Mouse (Mus musculus): Measurements from ENCODE around the gene Scp2. TPM values are rescaled to one million over a fixed set of nuclear protein-coding genes. Genes with fewer than 3 reads are reported as not detected.

Gene Scp2
- polyA plus RNA-seq, 1 experiment from 2014 or later = 203 TPM

DNA sequence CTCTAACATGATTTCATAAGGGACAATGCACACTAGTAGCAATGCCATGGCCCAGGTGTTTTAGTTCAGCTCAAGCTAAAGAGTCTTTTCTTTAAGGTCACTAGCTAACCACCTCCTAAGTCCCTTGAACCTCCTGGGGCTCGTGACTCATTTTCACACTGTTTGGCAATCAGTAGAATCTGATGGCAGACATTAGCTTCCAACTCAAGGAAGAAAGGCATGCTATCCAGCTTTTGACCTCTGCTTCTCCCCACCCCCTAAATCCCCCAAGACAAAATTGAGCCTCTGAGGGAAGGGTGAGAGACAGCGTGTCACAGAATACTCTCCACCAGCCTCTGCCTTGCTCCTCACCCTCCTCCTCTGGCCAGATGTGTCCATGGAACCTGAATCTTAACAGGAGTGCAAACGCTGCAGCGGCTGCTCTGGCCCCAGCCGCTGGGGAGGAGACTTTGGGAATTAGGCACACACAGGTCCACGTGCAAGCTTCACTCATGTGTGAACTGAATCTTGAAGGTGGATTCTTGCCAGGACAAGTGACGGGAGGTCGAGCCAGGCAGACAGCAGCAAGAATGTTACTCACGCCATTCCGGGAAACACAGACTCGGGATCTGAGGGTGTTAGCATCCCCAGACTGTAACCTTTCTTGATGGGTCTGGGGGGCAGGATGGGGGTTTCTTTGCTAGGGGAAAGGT, 146.0 kb downstream of the Scp2 start:
- no peak overlapping the region for H3K9ac ChIP-seq
- no peak overlapping the region for H3K4me3 ChIP-seq (replicated peaks)
- ATAC-seq (ENCODE audit: low FRiP score) = no peak
- no peaks in the 10 kb centered on the region for H3K9me3 ChIP-seq
- no peak overlapping the region for H3K4me2 ChIP-seq
- 33% methylated on average over 11 of the region's 11 CpGs for WGBS
- H3K4me1 ChIP-seq = peaks cover 6% of the 10 kb centered on the region; the same call in 1 of the 2 replicates
- H3K36me3 ChIP-seq (replicated peaks) = no peaks in the 10 kb centered on the region
- H3K27me3 ChIP-seq = no peaks in the 10 kb centered on the region
- H3K27ac ChIP-seq = no peak overlapping the region

DNA sequence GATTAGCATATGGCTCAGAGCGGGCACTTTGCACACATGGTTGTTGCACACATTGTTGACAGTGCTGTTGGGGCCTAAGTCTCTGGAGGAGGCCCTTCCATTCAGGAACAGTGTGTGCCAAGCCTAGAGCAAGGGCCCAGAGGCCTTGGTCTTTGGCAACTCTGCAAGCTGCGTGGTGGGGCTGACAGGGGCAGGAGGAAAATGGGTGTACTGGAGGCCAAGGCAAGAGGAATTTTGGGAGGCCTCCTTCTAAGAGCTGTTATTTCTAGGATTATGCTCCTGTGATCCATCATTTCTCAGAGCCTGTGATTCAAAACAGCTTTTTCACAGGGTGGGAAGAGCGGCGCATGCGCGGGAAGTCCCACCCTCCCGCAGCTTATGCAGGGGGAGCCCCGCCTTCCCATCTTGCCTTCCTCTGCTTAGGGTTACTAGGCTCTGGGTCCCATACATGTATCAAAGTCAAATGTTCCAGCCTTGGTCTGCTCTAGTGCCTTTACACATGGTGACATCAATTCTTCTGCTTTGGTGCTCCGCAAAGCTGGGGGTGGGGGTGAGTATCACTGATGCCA, 148.3 kb downstream of the Scp2 start:
- 92% methylated on average over 9 of the region's 9 CpGs for WGBS
- H3K9ac ChIP-seq = no peak overlapping the region
- H3K36me3 ChIP-seq (replicated peaks) = no peaks in the 10 kb centered on the region
- H3K4me3 ChIP-seq (replicated peaks) = no peak overlapping the region
- H3K4me1 ChIP-seq = peaks cover 14% of the 10 kb centered on the region
- no peak overlapping the region for H3K4me2 ChIP-seq
- no peak overlapping the region for H3K27ac ChIP-seq
- no peak for ATAC-seq (ENCODE audit: low FRiP score)
- H3K9me3 ChIP-seq = no peaks in the 10 kb centered on the region
- H3K27me3 ChIP-seq = peaks cover 13% of the 10 kb centered on the region

DNA sequence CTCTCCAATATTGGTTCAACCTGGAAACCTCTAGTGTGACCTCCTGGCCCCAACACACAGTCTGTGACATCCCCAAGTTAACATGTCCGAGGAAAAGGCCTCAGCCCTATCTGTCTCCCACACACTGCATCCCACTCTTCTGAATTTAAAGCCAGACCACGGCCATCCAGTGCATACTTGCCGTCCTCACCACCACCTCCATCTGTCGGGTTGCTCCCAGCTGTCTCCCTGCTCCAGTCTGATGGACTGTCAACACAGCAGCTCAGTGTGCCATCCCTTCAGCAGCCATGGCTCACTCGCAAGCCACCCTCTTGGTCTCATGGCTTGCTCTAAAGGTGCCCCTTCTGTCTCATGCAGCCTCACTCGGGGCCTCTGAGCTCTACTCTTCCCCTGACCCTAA, 149.1 kb downstream of the Scp2 start:
- H3K9me3 ChIP-seq = no peaks in the 10 kb centered on the region
- H3K9ac ChIP-seq = no peak overlapping the region
- WGBS = 87% methylated on average over 6 of the region's 6 CpGs
- no peaks in the 10 kb centered on the region for H3K36me3 ChIP-seq (replicated peaks)
- no peak overlapping the region for H3K4me2 ChIP-seq
- H3K4me1 ChIP-seq = peaks cover 16% of the 10 kb centered on the region
- peaks cover 17% of the 10 kb centered on the region for H3K27me3 ChIP-seq
- no peak overlapping the region for H3K27ac ChIP-seq
- no peak for ATAC-seq (ENCODE audit: low FRiP score)
- no peak overlapping the region for H3K4me3 ChIP-seq (replicated peaks)

DNA sequence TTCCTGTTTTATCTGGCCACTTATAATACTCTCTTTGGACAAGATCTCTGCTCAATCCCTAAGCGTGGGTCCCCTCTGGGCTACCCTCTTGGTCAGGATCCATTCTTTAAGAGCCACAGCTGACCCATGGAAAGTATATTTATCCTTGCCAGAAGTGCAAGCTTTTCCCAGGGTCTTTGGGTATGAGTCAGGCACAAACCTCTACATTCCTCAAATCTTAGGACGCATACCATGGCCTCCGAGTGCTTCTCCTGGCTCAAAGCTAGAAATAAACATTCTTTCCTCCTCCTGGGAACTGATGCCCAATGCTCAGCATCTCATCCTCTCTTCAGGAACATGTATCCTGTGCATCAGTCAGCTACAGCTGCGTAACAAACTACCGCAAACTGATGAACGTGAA, 149.8 kb downstream of the Scp2 start:
- WGBS = 94% methylated on average over 6 of the region's 6 CpGs

More for the DNA sequence above, 149.8 kb downstream of the Scp2 start:
- no peak for ATAC-seq (ENCODE audit: low FRiP score)
- no peak overlapping the region for H3K4me3 ChIP-seq (replicated peaks)
- peaks cover 23% of the 10 kb centered on the region for H3K27me3 ChIP-seq
- no peak overlapping the region for H3K4me2 ChIP-seq
- no peak overlapping the region for H3K9ac ChIP-seq
- no peaks in the 10 kb centered on the region for H3K9me3 ChIP-seq
- H3K4me1 ChIP-seq = peaks cover 16% of the 10 kb centered on the region
- no peak overlapping the region for H3K27ac ChIP-seq
- H3K36me3 ChIP-seq (replicated peaks) = no peaks in the 10 kb centered on the region

Small RNA genes lying within 50 kb of the gene (microRNA-seq; reads per million reads assigned to microRNA genes)
- not detected for gene Mir6397

Other genes starting within 250 kb of the Scp2 start
- gene Cpt2, start 221.4 kb downstream of the Scp2 start, polyA plus RNA-seq (2016; fragmentation: Nextera tagmentation; extraction: Ambion mirVana) = 25.1 and 25.4 TPM in 2 replicates
- gene Slc1a7, start 176.7 kb downstream of the Scp2 start, polyA plus RNA-seq (2016; fragmentation: Nextera tagmentation; extraction: Ambion mirVana) = not detected in 2 replicates
- gene Podn, start 48.6 kb downstream of the Scp2 start, polyA plus RNA-seq (2016; fragmentation: Nextera tagmentation; extraction: Ambion mirVana) = 0.21 and 0.27 TPM in 2 replicates
- 13.6 and 16.0 TPM in 2 replicates for gene Echdc2, start 20.4 kb upstream of the Scp2 start, polyA plus RNA-seq (2016; fragmentation: Nextera tagmentation; extraction: Ambion mirVana)
- gene Zyg11a, start 73.0 kb upstream of the Scp2 start, polyA plus RNA-seq (2016; fragmentation: Nextera tagmentation; extraction: Ambion mirVana) = not detected in 2 replicates
- 26.2 and 31.1 TPM in 2 replicates for gene Zyg11b, start 156.1 kb upstream of the Scp2 start, polyA plus RNA-seq (2016; fragmentation: Nextera tagmentation; extraction: Ambion mirVana)
- gene Coa7, start 183.1 kb upstream of the Scp2 start, polyA plus RNA-seq (2016; fragmentation: Nextera tagmentation; extraction: Ambion mirVana) = 49.0 and 49.3 TPM in 2 replicates
- 2.2 and 2.3 TPM in 2 replicates for gene Shisal2a, start 238.4 kb upstream of the Scp2 start, polyA plus RNA-seq (2016; fragmentation: Nextera tagmentation; extraction: Ambion mirVana)